ENCODE assay signal across 7 mouse cellular contexts in genomic region chr13:23561883-23562659, GRCm38 (mm10). TPM values are rescaled to one million over a fixed set of nuclear protein-coding genes. Genes with fewer than 3 reads are reported as not detected.
DNase-seq lines count a peak whose midpoint lies in the region; ATAC-seq and TF ChIP-seq lines count a peak whose summit lies in the region.
"Not testable (repeated sequence)": the region's sequence is repeated elsewhere in the genome, so short reads cannot be mapped to it uniquely, and the experiment has no call there.

TSS of gene Hist1h3e (minus strand) at chr13:23562369.

- peak within 1 kb of the TSS; percentile 61 for H3K4me2 ChIP-seq in intestine, postnatal 0 days (replicated peaks; ENCODE audit: low read depth)
- H3K4me2 ChIP-seq in midbrain, embryonic 12.5 days (replicated peaks): peak within 1 kb of the TSS; percentile 78

- H3K27ac ChIP-seq in embryonic facial prominence, embryonic 10.5 days (replicated peaks): peak within 1 kb of the TSS; percentile 98
- H3K27ac ChIP-seq in intestine, postnatal 0 days (ENCODE audit: low read depth, low read length): peak within 1 kb of the TSS; percentile 85
- peak within 1 kb of the TSS; percentile 98 for H3K27ac ChIP-seq in midbrain, embryonic 12.5 days (replicated peaks)
- peak within 1 kb of the TSS; percentile 93 for H3K27ac ChIP-seq in small intestine, adult 2 months (ENCODE audit: insufficient read depth, low read depth, low read length)

- peak; percentile 94 for DNase-seq in adrenal gland, postnatal 10 days
- peak; percentile 94 for DNase-seq in embryonic facial prominence, embryonic 10.5 days (ENCODE audit: low spot score)
- DNase-seq in gonadal fat pad, adult 2 months (ENCODE audit: low read depth): not testable (repeated sequence)
- DNase-seq in left cerebral cortex, postnatal 4 days: peak; percentile 94

- peak; percentile 95 for ATAC-seq in intestine, postnatal 0 days
- peak; percentile 98 for ATAC-seq in midbrain, embryonic 12.5 days (ENCODE audit: low FRiP score, low read depth)

- not testable (repeated sequence) for TF ChIP-seq CTCF in intestine, postnatal 0 days (IDR thresholded peaks at IDR 0.05; ENCODE audit: low read depth); small intestine, adult 2 months (IDR thresholded peaks at IDR 0.05; ENCODE audit: extremely low read depth, insufficient read length, insufficient replicate concordance, low read depth, low read length)

- H3K4me3 ChIP-seq in embryonic facial prominence, embryonic 10.5 days: peak within 1 kb of the TSS; percentile 55
- peak within 1 kb of the TSS; percentile 31 for H3K4me3 ChIP-seq in intestine, postnatal 0 days (ENCODE audit: low read depth, low read length)
- H3K4me3 ChIP-seq in midbrain, embryonic 12.5 days: peak within 1 kb of the TSS; percentile 46
- H3K4me3 ChIP-seq in small intestine, adult 2 months (ENCODE audit: low read depth, low read length): peak within 1 kb of the TSS; percentile 93

- H3K9me3 ChIP-seq in embryonic facial prominence, embryonic 10.5 days; intestine, postnatal 0 days (ENCODE audit: control insufficient read depth); midbrain, embryonic 12.5 days: not testable (repeated sequence)

- H3K9ac ChIP-seq in intestine, postnatal 0 days (ENCODE audit: low read depth, low read length): peak within 1 kb of the TSS; percentile 37; the same call in 1 of the 2 replicates
- H3K9ac ChIP-seq in midbrain, embryonic 12.5 days (replicated peaks): peak within 1 kb of the TSS; percentile 56

- not testable (repeated sequence) for H3K27me3 ChIP-seq in embryonic facial prominence, embryonic 10.5 days (replicated peaks; ENCODE audit: low read depth, poor library complexity, severe bottlenecking); intestine, postnatal 0 days (replicated peaks; ENCODE audit: control insufficient read depth, insufficient read depth, low read length); midbrain, embryonic 12.5 days; small intestine, adult 2 months (ENCODE audit: control insufficient read depth, insufficient read depth, low read length)

- peak; percentile 97 for TF ChIP-seq POLR2A in small intestine, adult 2 months (IDR thresholded peaks at IDR 0.05; ENCODE audit: low read depth, low read length)

- H3K36me3 ChIP-seq in embryonic facial prominence, embryonic 10.5 days (replicated peaks); intestine, postnatal 0 days (ENCODE audit: control insufficient read depth, insufficient read depth); midbrain, embryonic 12.5 days; small intestine, adult 2 months (ENCODE audit: control insufficient read depth, insufficient read depth, low read length): not testable (repeated sequence)

- not testable (repeated sequence) for H3K4me1 ChIP-seq in embryonic facial prominence, embryonic 10.5 days; intestine, postnatal 0 days (replicated peaks; ENCODE audit: control insufficient read depth, insufficient read depth, low read length); midbrain, embryonic 12.5 days; small intestine, adult 2 months (ENCODE audit: control insufficient read depth, insufficient read depth, insufficient read length, low read length)

- WGBS in embryonic facial prominence, embryonic 10.5 days: under 1% methylated on average over 67 of the region's 67 CpGs
- under 1% methylated on average over 41 of the region's 67 CpGs for WGBS in intestine, postnatal 0 days
- under 1% methylated on average over 59 of the region's 67 CpGs for WGBS in midbrain, embryonic 12.5 days
- WGBS in small intestine, adult 2 months: under 1% methylated on average over 65 of the region's 67 CpGs

- intact Hi-C loops in left cerebral cortex, postnatal 4 days (cut with DNase I): loop anchor here (10.0 kb wide), 1 partner anchor 193 kb away; the partner anchor contains the start of genes Hist1h2ab, Hist1h3b and Hist1h4b

RNA-seq across cellular contexts. Expression of gene Hist1h3e, which starts in this region (rescaled TPM):
- 100 to 1,000 TPM; 246 to 271 TPM for total RNA-seq in adrenal gland, postnatal 10 days (2021)
- 5.8 and 6.8 TPM in 2 replicates for polyA plus RNA-seq in embryonic facial prominence, embryonic 10.5 days (2016; fragmentation: Nextera tagmentation; extraction: Ambion mirVana)
- 11.9 and 13.2 TPM in 2 replicates for polyA plus RNA-seq in gonadal fat pad, adult 2 months (2012; rRNA removed)
- 2.2 and 2.4 TPM in 2 replicates for polyA plus RNA-seq in intestine, postnatal 0 days (2015; fragmentation: Nextera tagmentation; extraction: Ambion mirVana)
- total RNA-seq in left cerebral cortex, postnatal 4 days (2021): 100 to 1,000 TPM; 130 to 134 TPM
- 6.5 and 7.0 TPM in 2 replicates for polyA plus RNA-seq in midbrain, embryonic 12.5 days (2016; fragmentation: Nextera tagmentation; extraction: Ambion mirVana)
- 27.6 and 43.3 TPM in 2 replicates for polyA plus RNA-seq in small intestine, adult 2 months (2012; rRNA removed)

Comparison
In these comparisons a context has a peak if more than half of its experiments do, and no peak if none do; other contexts are left out.
1. H3K4me3 ChIP-seq: peak in every context shown above with its lines; median percentile 93 in small intestine, adult 2 months; 55 in embryonic facial prominence, embryonic 10.5 days; 46 in midbrain, embryonic 12.5 days; 31 in intestine, postnatal 0 days.